Mouse (Mus musculus) gastrocnemius, adult 2 months (tissue): Measurements from ENCODE around the gene Cbwd1. TPM values are rescaled to one million over a fixed set of nuclear protein-coding genes. Genes with fewer than 3 reads are reported as not detected.
A peak's percentile ranks its signal among the peaks of the same experiment; 100 is the strongest.

ENCODE experiments used
- DNase-seq: peaks from one replicate; pipeline ENCODE4 v3.0.0; 2022
- H3K27ac ChIP-seq: fragments of 200-600 bp; 2 replicates; pipeline ENCODE4 v1.8.1; 2022; ENCODE audit warnings: mild to moderate bottlenecking
- H3K4me3 ChIP-seq: fragments of 200-600 bp; 2 replicates; pipeline ENCODE4 v1.8.1; 2022; ENCODE audit warnings: mild to moderate bottlenecking, moderate library complexity
- CTCF ChIP-seq: fragments of 200-600 bp; IDR thresholded peaks from 2 replicates; pipeline ENCODE4 v1.8.1; 2022; ENCODE audit warnings: antibody characterized with exemption, mild to moderate bottlenecking, moderate library complexity
- intact Hi-C: fragments of 180-260 bp; cut with DNase I; formaldehyde crosslinking; loops from one replicate; pipeline ENCODE4 v1.15.1; 2025
- total RNA-seq, 2 experiments: library from RNA; stranded (reverse); gene quantifications; 2 replicates each; pipeline ENCODE4 v1.2.3; 2021

The Cbwd1 gene
- total RNA-seq, 2 experiments from 2014 or later, result 15.3 to 16.8 TPM

GRCm38 (mm10) chr19:24966941-24967340 is 5.5 kb upstream of the Cbwd1 start:
- TF ChIP-seq CTCF, result no peak
- intact Hi-C loops, result loop anchor here (10.0 kb wide), 2 partner anchors 168 to 492 kb away; partner anchors contain the start of gene Fam122a
- DNase-seq, result no peak
- Histone ChIP-seq H3K4me3 (no peak overlapping the region), H3K27ac (no peak overlapping the region)

GRCm38 (mm10) chr19:24966203-24966602 is 4.8 kb upstream of the Cbwd1 start:
- Histone ChIP-seq H3K27ac (no peak overlapping the region), H3K4me3 (no peak overlapping the region)
- no peak for TF ChIP-seq CTCF
- intact Hi-C loops, result loop anchor here (10.0 kb wide), 2 partner anchors 169 to 491 kb away; partner anchors contain the start of gene Fam122a
- no peak for DNase-seq

GRCm38 (mm10) chr19:24958531-24958930 is 2.9 kb downstream of the Cbwd1 start:
- no peak for DNase-seq
- intact Hi-C loops, result loop anchor here (10.0 kb wide), 1 partner anchor 496 kb away; no protein-coding TSS in a partner anchor
- Histone ChIP-seq H3K4me3 (no peak overlapping the region), H3K27ac (no peak overlapping the region)
- TF ChIP-seq CTCF, result peak; percentile 79

GRCm38 (mm10) chr19:24945521-24946262 is 15.7 kb downstream of the Cbwd1 start:
- TF ChIP-seq CTCF, result no peak

GRCm38 (mm10) chr19:24937084-24937483 is 24.3 kb downstream of the Cbwd1 start:
- H3K27ac ChIP-seq, result no peak overlapping the region
- TF ChIP-seq CTCF, result no peak
- no peak for DNase-seq
- intact Hi-C loops, result no loop called here
- H3K4me3 ChIP-seq, result no peak overlapping the region

More at GRCm38 (mm10) chr19:24945521-24946262, 15.7 kb downstream of the Cbwd1 start:
- Histone ChIP-seq H3K27ac (no peak overlapping the region), H3K4me3 (no peak overlapping the region)
- DNase-seq, result no peak
- intact Hi-C loops, result no loop called here

GRCm38 (mm10) chr19:24929041-24929440 is 32.4 kb downstream of the Cbwd1 start:
- Histone ChIP-seq H3K4me3 (no peak overlapping the region), H3K27ac (no peak overlapping the region)
- no peak for TF ChIP-seq CTCF
- no peak for DNase-seq
- intact Hi-C loops, result no loop called here

- TF ChIP-seq CTCF, result no peak
- intact Hi-C loops, result no loop called here
These were observed 40.5 kb downstream of the Cbwd1 start for GRCm38 (mm10) chr19:24920866-24921265.

GRCm38 (mm10) chr19:24908385-24909155 is 52.8 kb downstream of the Cbwd1 start:
- intact Hi-C loops, result no loop called here

More at GRCm38 (mm10) chr19:24920866-24921265, 40.5 kb downstream of the Cbwd1 start:
- no peak overlapping the region for H3K27ac ChIP-seq
- H3K4me3 ChIP-seq, result no peak overlapping the region
- no peak for DNase-seq

GRCm38 (mm10) chr19:24907655-24908054 is 53.8 kb downstream of the Cbwd1 start:
- Histone ChIP-seq H3K27ac (no peak overlapping the region), H3K4me3 (no peak overlapping the region)
- intact Hi-C loops, result no loop called here
- no peak for DNase-seq
- TF ChIP-seq CTCF, result no peak

More at GRCm38 (mm10) chr19:24908385-24909155, 52.8 kb downstream of the Cbwd1 start:
- no peak for DNase-seq
- no peak overlapping the region for H3K27ac ChIP-seq
- no peak overlapping the region for H3K4me3 ChIP-seq
- TF ChIP-seq CTCF, result no peak

GRCm38 (mm10) chr19:24902821-24903220 is 58.6 kb downstream of the Cbwd1 start:
- H3K4me3 ChIP-seq, result no peak overlapping the region
- no peak for TF ChIP-seq CTCF
- no peak overlapping the region for H3K27ac ChIP-seq
- DNase-seq, result no peak
- intact Hi-C loops, result no loop called here

GRCm38 (mm10) chr19:24902256-24902655 is 59.2 kb downstream of the Cbwd1 start:
- TF ChIP-seq CTCF, result no peak
- Histone ChIP-seq H3K27ac (no peak overlapping the region), H3K4me3 (no peak overlapping the region)
- no peak for DNase-seq
- intact Hi-C loops, result no loop called here

- intact Hi-C loops, result no loop called here
- Histone ChIP-seq H3K4me3 (no peak overlapping the region), H3K27ac (no peak overlapping the region)
- no peak for DNase-seq
- TF ChIP-seq CTCF, result no peak
These were observed 59.7 kb downstream of the Cbwd1 start for GRCm38 (mm10) chr19:24901666-24902065.
